Mouse (Mus musculus) brown adipose tissue, adult 24 weeks (tissue): ENCODE data around the gene Tecpr1. TPM values are rescaled to one million over a fixed set of nuclear protein-coding genes. Genes with fewer than 3 reads are reported as not detected.

Source experiments
- H3K27ac ChIP-seq: fragments of 200-500 bp; replicated peaks from 2 replicates; pipeline ENCODE4 v1.5.1; 2012; ENCODE audit warnings: low read depth, mild to moderate bottlenecking, low read length
- H3K4me1 ChIP-seq: fragments of 200-500 bp; 2 replicates; pipeline ENCODE4 v1.6.1; 2012; ENCODE audit warnings: low read length, mixed read lengths; ENCODE audit not compliant: control insufficient read depth, insufficient read depth, insufficient read length
- H3K4me3 ChIP-seq: fragments of 200-500 bp; 2 replicates; pipeline ENCODE4 v1.5.1; 2012; ENCODE audit warnings: low read depth, mild to moderate bottlenecking, low read length, moderate library complexity; ENCODE audit not compliant: insufficient read depth
- polyA plus RNA-seq: library from polyadenylated mRNA; stranded (reverse); fragments of >200 nt; gene quantifications from 2 replicates; pipeline ENCODE4 v1.2.4, GENCODE M21; 2012; ENCODE audit not compliant: missing spikeins, insufficient read depth, insufficient read length

Tecpr1 gene
- polyA plus RNA-seq, 1 experiment = 41.4 TPM

- H3K4me3 ChIP-seq = no peak overlapping the region
- H3K27ac ChIP-seq = peak overlapping the region; percentile 82
- peaks cover 3% of the 10 kb centered on the region for H3K4me1 ChIP-seq
These were observed 10.8 kb upstream of the Tecpr1 start for GRCm38 (mm10) chr5:144234222-144234621.

GRCm38 (mm10) chr5:144232531-144232930, 9.1 kb upstream of the Tecpr1 start:
- Histone ChIP-seq H3K4me3 (no peak overlapping the region), H3K4me1 (peaks cover 2% of the 10 kb centered on the region; the same call in 1 of the 2 replicates), H3K27ac (peak overlapping the region; percentile 40; the same call in 1 of the 2 replicates)

GRCm38 (mm10) chr5:144231410-144231809, 8.0 kb upstream of the Tecpr1 start:
- H3K4me1 ChIP-seq = peaks cover 2% of the 10 kb centered on the region; the same call in 1 of the 2 replicates
- no peak overlapping the region for H3K27ac ChIP-seq

DNA sequence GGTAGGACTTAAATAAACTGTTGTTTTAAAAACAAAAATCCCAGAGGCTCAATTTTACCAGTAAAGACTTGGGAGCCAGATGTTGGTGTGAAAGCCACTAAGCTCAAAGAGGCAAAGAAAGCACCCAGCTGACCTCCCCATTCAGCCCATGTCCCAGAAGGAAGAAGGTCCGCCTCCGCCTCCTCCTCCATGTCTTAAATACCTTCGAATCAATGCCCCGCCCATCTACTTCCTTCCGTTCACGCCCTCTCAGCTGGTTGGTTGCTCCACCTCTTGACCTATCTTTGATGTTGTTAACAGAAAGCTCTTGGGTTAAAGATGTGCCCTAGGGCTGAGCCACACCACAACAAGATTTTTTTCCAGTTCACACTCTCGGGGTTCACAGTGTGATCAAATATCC, 6.8 kb upstream of the Tecpr1 start:
- H3K27ac ChIP-seq = no peak overlapping the region
- H3K4me1 ChIP-seq = peaks cover 2% of the 10 kb centered on the region; the same call in 1 of the 2 replicates
- no peak overlapping the region for H3K4me3 ChIP-seq

More at GRCm38 (mm10) chr5:144231410-144231809, 8.0 kb upstream of the Tecpr1 start:
- H3K4me3 ChIP-seq = no peak overlapping the region

GRCm38 (mm10) chr5:144226220-144226619, 2.8 kb upstream of the Tecpr1 start:
- H3K4me1 ChIP-seq = peaks cover 10% of the 10 kb centered on the region
- H3K4me3 ChIP-seq = no peak overlapping the region
- H3K27ac ChIP-seq = no peak overlapping the region

GRCm38 (mm10) chr5:144223899-144224816, 743 bp upstream of the Tecpr1 start:
- Histone ChIP-seq H3K4me1 (peaks cover 25% of the 10 kb centered on the region), H3K27ac (peak overlapping the region; percentile 82), H3K4me3 (peak overlapping the region; percentile 72)

DNA sequence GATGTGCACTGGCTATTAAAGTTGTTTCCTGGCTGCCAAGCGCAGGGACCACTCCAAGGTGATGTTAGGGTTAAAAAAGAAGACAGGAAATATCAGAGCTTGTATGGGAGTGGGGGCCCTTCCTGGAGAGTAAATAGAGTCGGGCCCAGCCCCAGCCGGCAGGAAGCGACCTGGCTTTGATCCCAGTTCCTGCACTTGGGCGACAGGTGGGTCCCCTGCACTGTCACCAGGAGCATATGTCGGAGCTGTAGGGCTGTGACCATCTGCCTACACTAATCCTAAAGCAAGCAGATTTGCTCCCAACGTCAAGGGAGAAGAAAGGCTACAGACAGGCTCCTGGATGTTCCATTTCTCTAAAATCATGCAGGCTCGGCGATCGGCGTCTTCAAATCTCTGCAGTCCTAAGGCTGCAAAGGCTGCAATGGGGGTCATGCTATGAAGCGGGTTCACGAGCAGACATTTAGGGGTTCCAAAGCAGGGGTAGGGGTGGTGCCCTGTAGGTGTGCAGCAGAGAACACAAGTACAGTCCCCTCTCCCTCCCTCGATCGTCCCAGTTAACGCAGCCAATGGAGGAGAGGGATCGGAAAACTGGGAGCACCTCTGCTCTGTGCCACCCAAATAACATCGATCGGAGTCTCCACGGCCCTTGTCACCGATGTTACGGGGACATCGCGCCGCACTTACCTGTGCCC, 458 bp downstream of the Tecpr1 start:
- peak overlapping the region; percentile 94 for H3K27ac ChIP-seq
- peak overlapping the region; percentile 73 for H3K4me3 ChIP-seq

DNA sequence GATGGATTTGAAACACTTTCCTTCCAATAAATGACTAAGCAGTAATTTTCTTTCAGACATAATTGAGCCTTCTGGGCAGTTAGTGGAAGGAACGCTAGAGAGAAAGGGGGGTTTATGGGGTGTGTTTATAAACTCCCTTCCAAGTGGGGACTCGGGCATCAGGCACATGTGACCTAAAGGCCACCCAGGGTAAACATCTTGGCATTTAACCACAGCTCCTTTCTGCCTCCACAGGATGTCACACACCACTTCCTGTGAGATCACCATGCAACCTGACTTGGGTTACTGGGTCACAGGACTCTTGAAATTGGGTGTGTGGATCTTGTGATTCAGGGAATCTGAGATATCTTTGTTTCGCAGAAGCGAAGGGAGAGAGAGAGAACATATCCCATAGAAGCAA, 2.1 kb downstream of the Tecpr1 start:
- H3K4me1 ChIP-seq = peaks cover 25% of the 10 kb centered on the region
- peak overlapping the region; percentile 94 for H3K27ac ChIP-seq
- peak overlapping the region; percentile 73 for H3K4me3 ChIP-seq

More for the DNA sequence above, 458 bp downstream of the Tecpr1 start:
- H3K4me1 ChIP-seq = peaks cover 25% of the 10 kb centered on the region

- peaks cover 23% of the 10 kb centered on the region for H3K4me1 ChIP-seq
- peak overlapping the region; percentile 72 for H3K27ac ChIP-seq
- no peak overlapping the region for H3K4me3 ChIP-seq
These were observed 3.5 kb downstream of the Tecpr1 start for GRCm38 (mm10) chr5:144219936-144220335.

DNA sequence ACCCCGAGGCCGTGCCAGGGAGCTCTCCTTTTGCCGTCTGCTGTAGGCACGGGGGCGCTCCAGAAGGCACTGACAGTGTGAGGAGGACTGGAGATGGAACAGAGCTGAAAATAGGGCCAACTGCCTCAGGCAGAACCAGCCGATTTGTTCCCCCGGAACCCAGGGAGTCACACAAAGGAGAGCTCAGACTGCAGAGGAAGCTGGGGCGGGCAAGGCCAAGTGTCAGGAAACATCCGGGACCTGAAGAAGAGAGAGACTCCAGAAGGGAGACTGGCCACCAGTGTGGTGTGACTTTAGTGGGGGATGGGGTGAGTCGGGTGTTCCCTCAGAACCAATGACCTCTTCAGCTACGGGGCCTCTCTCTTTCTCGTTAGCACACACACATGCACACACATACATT, 4.1 kb downstream of the Tecpr1 start:
- peak overlapping the region; percentile 72 for H3K27ac ChIP-seq
- peaks cover 19% of the 10 kb centered on the region for H3K4me1 ChIP-seq
- H3K4me3 ChIP-seq = no peak overlapping the region

- Histone ChIP-seq H3K27ac (no peak overlapping the region), H3K4me3 (no peak overlapping the region), H3K4me1 (peaks cover 19% of the 10 kb centered on the region)
These were observed 5.4 kb downstream of the Tecpr1 start for GRCm38 (mm10) chr5:144218061-144218460.

DNA sequence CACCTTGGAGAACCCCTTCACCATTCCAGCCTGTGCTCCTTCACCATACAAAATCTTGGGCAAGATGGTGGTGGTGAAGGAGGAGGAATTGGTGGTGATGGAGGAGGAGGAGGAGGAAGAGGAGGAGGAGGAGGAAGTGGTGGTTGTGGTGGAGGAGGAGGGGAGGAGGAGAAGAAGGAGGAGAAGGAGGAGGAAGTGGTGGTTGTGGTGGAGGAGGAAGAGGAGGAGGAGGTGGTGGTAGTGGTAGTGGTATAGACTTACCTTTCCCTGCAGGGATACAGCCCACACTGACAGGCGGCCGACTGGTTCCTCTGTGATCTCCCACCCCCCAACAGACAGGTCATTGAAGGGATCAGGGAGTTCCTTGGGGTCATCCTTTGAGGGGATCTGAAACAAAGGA, 7.4 kb downstream of the Tecpr1 start:
- no peak overlapping the region for H3K27ac ChIP-seq
- peaks cover 13% of the 10 kb centered on the region for H3K4me1 ChIP-seq
- H3K4me3 ChIP-seq = no peak overlapping the region

DNA sequence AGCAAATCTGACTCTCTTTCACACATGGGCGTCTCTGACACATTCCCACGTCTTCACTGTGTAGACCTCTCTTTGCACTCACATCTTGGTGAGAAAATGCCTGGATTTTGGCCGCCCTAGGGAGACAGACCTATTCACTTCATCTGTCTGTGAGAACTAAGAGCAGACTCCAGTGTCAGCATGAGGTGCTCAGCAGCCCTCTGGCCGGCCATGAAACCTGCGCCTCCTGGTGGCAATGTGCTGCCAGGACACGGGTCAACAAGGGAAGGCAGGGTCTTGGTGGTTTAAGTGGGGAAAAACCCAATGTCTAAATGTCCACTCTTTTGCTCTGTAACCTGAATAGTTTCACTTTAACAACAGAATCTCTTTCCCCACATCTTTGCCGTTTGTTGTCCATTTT, 9.0 kb downstream of the Tecpr1 start:
- no peak overlapping the region for H3K4me3 ChIP-seq
- H3K4me1 ChIP-seq = peaks cover under 1% of the 10 kb centered on the region
- H3K27ac ChIP-seq = no peak overlapping the region

- H3K4me1 ChIP-seq = no peaks in the 10 kb centered on the region
- no peak overlapping the region for H3K27ac ChIP-seq
- no peak overlapping the region for H3K4me3 ChIP-seq
These were observed 15.9 kb downstream of the Tecpr1 start for GRCm38 (mm10) chr5:144207478-144207877.

DNA sequence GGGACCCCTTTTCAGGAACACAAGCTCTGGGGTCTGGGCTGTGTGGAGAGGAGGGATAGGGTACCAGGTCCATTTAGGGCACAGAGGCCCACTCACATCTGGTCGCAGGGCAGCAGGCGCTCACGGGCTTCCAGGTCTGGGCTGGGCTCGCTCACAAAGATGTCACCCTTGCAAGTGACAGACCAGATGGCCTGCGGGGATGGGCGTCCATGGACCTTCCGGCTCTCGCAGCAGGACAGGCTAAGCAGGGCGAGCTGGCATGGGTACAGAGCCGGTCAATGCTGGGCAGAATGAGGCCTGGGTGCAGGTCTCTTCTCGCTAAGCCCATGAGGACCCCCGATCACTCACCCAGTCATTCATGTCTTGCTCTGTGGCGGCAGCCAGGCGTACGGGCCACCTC, 17.3 kb downstream of the Tecpr1 start:
- no peaks in the 10 kb centered on the region for H3K4me1 ChIP-seq
- no peak overlapping the region for H3K27ac ChIP-seq
- H3K4me3 ChIP-seq = no peak overlapping the region
